Mouse (Mus musculus): ENCODE results near the gene Tenm4. TPM values are rescaled to one million over a fixed set of nuclear protein-coding genes. Genes with fewer than 3 reads are reported as not detected.
A peak's percentile ranks its signal among the peaks of the same experiment; 100 is the strongest.

Tenm4 gene
- polyA plus RNA-seq, 1 experiment from 2014 or later: 22.1 TPM

DNA sequence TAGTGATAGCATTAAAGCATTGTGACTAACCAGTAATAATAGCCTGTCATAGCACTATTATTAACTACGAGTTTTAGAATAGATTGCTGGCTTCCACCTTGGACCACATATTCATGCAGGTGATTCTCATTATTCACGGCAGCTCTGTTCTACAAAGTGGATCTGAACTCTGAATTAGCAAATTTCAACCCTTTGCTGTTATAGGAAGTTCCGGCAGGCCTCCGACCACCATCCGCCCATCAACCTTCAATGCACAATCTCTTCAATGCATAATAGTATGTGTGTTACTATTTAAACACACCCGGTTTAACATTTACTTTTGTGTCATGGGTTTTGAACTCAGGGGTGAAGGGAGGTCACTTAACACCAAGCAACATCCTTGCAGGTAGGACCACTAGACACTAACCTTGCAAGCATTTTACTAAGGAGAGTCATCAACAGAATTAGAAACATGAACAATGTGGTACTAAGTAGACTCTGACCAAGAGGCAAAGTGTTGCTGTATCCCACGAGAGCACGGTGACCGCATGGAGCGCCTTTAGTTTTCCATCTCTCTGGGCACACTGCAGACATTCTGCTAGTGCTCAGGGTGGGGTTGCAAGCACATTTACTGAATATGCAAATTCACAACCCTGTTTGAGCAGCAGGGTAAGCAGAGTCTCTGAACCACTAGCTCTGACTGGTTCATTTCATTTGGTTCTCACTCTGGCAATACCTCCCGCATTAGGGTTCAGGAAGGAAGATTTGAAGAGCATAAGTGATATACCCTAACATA lies 213.9 kb downstream of the Tenm4 start:
- Histone ChIP-seq H3K4me3 (no peak overlapping the region), H3K9me3 (no peaks in the 10 kb centered on the region), H3K36me3 (no peaks in the 10 kb centered on the region), H3K27me3 (ENCODE audit: insufficient read depth, poor library complexity, severe bottlenecking) (no peaks in the 10 kb centered on the region), H3K4me1 (replicated peaks) (peaks cover 23% of the 10 kb centered on the region), H3K27ac (peak overlapping the region; percentile 85)
- DNase-seq (ENCODE audit: low spot score): no peak
- WGBS: 84% methylated on average over 11 of the region's 11 CpGs

DNA sequence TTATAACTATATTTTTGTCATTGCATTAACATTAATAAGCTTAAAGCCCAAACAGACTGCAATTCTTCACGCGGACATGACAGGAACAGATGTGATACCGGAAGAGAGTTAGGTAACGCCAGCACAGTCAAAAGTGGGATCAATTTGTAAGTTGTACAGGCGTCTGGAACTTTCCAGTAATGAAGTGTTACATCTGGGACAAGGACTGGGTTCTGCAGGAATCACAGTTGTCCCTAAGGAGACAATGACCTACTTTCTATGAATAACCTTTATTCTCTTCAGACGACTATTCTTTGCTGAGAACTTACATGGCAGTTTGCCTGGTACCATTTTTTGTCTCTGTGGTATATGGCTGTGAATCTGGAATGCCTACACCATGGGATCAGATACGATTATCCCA lies 214.8 kb downstream of the Tenm4 start:
- Histone ChIP-seq H3K27ac (no peak overlapping the region), H3K27me3 (ENCODE audit: insufficient read depth, poor library complexity, severe bottlenecking) (no peaks in the 10 kb centered on the region), H3K9me3 (no peaks in the 10 kb centered on the region), H3K4me1 (replicated peaks) (peaks cover 30% of the 10 kb centered on the region), H3K36me3 (no peaks in the 10 kb centered on the region), H3K4me3 (no peak overlapping the region)
- no peak for DNase-seq (ENCODE audit: low spot score)
- WGBS: 91% methylated on average over 7 of the region's 7 CpGs

DNA sequence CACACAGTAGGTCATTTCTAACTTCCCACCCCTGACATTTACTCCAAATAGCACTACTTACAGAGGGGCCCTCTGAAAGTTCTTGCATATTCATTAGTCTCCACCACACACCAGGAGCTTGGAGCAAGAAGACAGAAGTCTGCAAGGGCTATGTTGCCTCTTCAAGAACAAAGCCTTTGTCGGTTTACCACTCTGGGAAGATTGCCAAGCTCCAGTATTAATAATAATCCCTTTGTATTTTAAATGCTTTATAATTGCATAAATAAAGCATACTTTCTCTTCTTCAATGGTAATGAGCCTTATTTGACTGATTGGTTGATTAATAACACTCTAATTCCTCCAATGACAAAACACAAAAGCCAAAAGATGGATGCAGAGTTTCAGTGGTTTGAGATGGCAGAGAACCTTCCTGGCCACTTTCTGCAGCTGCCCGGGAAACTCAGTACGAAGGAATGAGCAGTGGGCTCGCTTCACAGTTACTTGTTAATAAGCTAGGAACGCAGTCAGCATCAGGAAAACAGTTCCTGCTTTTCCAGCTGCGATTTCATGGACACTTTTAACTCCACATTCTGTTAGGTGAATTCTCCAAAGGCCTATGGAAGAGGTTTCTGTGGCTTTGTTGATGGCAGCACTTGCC lies 219.1 kb downstream of the Tenm4 start:
- DNase-seq (ENCODE audit: low spot score): no peak
- peaks cover 33% of the 10 kb centered on the region for H3K4me1 ChIP-seq (replicated peaks)
- no peaks in the 10 kb centered on the region for H3K9me3 ChIP-seq
- no peaks in the 10 kb centered on the region for H3K27me3 ChIP-seq (ENCODE audit: insufficient read depth, poor library complexity, severe bottlenecking)
- 83% methylated on average over 6 of the region's 6 CpGs for WGBS
- no peaks in the 10 kb centered on the region for H3K36me3 ChIP-seq
- H3K27ac ChIP-seq: no peak overlapping the region
- no peak overlapping the region for H3K4me3 ChIP-seq

DNA sequence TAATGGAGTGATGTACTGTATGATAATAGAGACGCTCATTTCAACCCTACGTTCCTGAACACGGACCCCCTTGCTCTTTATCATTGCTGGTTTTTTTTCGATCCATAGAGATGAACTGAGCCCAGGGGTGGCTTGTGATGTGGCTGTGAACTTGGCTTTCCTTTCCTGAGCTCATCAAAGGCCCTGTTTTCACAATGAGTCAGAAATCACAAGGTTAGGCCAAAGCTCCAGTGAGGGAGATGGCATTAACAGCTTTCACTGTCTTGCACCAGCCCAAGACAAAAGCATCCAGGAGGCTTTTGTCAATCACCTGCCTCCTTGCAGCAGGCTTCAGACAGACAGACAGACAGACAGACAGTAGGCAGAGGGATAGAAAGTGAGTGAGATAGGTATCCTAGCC lies 219.8 kb downstream of the Tenm4 start:
- Histone ChIP-seq H3K9me3 (no peaks in the 10 kb centered on the region), H3K27me3 (ENCODE audit: insufficient read depth, poor library complexity, severe bottlenecking) (no peaks in the 10 kb centered on the region), H3K27ac (0 out of 2 replicates have a peak overlapping the region, but pooled peaks have one; percentile 14), H3K4me1 (replicated peaks) (peaks cover 32% of the 10 kb centered on the region), H3K4me3 (no peak overlapping the region), H3K36me3 (no peaks in the 10 kb centered on the region)
- no peak for DNase-seq (ENCODE audit: low spot score)
- 92% methylated on average over 4 of the region's 4 CpGs for WGBS

DNA sequence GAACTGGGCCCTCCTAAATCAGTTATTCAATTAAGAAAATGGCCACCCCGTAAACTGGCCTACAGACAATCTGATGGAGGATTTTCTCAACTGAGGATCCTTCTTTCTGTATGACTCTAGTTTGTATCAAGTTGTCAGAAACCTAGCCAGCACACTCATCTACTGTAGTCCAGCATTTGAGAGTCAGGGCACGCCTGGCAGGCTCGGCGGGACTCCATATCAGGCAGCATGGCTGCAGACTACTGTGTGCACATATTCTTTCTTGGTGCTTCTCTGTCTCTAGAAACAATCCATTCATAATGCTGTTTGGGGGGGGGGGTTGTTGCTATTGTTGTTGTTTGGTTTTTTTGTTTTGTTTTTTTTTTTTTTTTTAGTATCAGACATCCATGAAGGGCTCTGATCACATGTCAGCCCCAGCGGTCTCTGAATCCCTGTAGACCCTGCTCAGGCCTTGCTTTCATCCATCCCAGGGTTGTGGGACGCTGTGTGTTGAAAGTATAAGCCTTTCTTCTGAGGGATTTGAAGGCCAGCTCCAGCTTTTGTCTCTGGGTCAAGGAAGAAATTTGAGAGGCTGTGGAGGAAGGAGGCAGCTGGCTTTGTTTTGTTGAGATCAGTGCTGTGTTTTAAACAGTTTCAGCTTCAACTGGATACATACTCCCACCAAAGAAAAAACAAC lies 220.9 kb downstream of the Tenm4 start:
- no peak overlapping the region for H3K4me3 ChIP-seq
- no peaks in the 10 kb centered on the region for H3K9me3 ChIP-seq
- peak overlapping the region; percentile 66 for H3K27ac ChIP-seq
- peaks cover 32% of the 10 kb centered on the region for H3K4me1 ChIP-seq (replicated peaks)
- no peaks in the 10 kb centered on the region for H3K27me3 ChIP-seq (ENCODE audit: insufficient read depth, poor library complexity, severe bottlenecking)
- no peak for DNase-seq (ENCODE audit: low spot score)
- H3K36me3 ChIP-seq: no peaks in the 10 kb centered on the region
- WGBS: 61% methylated on average over 6 of the region's 6 CpGs

DNA sequence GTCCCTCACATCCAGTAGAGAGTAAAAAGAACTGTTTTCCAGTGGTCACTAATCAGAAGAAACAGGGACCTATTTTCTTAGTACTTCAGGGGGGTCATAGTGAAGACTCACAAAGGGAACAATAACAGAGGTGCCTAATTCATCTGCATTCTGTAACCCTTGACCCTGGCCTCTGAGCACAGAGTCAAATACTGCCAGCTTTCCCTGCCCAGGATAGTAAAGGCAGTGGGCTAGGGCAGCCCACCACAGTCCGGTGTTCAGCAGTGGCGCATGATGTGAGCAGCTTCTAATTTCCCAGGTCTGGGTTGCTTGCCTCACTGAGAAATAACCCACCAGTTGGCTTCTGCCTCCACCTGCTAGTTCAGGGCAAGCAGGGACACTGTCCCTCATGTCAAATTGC lies 221.6 kb downstream of the Tenm4 start:
- H3K27me3 ChIP-seq (ENCODE audit: insufficient read depth, poor library complexity, severe bottlenecking): no peaks in the 10 kb centered on the region
- no peak for DNase-seq (ENCODE audit: low spot score)
- H3K4me1 ChIP-seq (replicated peaks): peaks cover 34% of the 10 kb centered on the region
- peak overlapping the region; percentile 66 for H3K27ac ChIP-seq
- no peaks in the 10 kb centered on the region for H3K9me3 ChIP-seq
- H3K36me3 ChIP-seq: no peaks in the 10 kb centered on the region
- WGBS: 52% methylated on average over 2 of the region's 2 CpGs
- no peak overlapping the region for H3K4me3 ChIP-seq

DNA sequence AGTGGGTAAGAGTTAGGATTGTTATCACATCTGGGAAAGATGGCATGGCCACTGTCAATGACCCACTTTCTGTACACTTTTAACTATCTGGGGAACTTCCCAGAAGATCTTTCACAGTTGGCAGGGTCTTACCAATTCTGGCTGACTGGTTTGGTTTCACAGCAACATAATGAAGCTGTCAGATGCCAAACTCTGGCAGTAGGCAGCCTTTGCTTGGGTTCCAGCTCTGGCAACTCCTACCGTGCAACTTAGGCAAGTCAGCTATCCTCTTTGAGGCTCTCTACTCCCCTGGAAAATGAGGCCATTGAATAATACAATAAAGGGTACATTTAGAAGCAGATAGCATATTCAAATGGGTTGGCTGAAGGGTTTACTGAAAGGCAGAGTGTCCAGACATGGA lies 226.9 kb downstream of the Tenm4 start:
- H3K27ac ChIP-seq: no peak overlapping the region
- peaks cover 24% of the 10 kb centered on the region for H3K4me1 ChIP-seq (replicated peaks)
- no peaks in the 10 kb centered on the region for H3K9me3 ChIP-seq
- no peak overlapping the region for H3K4me3 ChIP-seq
- no peaks in the 10 kb centered on the region for H3K36me3 ChIP-seq
- H3K27me3 ChIP-seq (ENCODE audit: insufficient read depth, poor library complexity, severe bottlenecking): no peaks in the 10 kb centered on the region
- DNase-seq (ENCODE audit: low spot score): no peak
- WGBS: 57% methylated on average over 1 of the region's 1 CpGs

DNA sequence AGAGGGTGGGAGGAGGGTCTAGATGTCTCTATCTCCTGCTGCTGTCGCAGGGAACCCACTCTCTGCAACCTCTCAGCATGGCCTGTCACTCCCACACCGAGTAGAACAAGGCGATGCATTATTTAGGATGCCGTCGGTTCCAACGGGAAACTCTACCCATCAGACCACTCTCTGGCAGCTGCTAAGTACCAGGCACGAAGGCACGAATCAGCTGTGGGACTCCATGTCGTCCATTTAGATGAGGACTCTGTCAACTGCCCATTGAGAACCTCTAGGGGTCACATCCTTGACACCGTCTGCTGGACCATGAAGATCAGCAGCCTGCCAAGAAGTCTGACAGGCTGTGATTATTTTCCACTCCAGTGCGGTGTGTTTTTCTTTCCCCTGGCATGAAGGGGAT lies 229.4 kb downstream of the Tenm4 start:
- Histone ChIP-seq H3K9me3 (no peaks in the 10 kb centered on the region), H3K27ac (no peak overlapping the region), H3K4me3 (no peak overlapping the region), H3K27me3 (ENCODE audit: insufficient read depth, poor library complexity, severe bottlenecking) (no peaks in the 10 kb centered on the region), H3K36me3 (no peaks in the 10 kb centered on the region), H3K4me1 (replicated peaks) (peaks cover 21% of the 10 kb centered on the region)
- WGBS: 28% methylated on average over 11 of the region's 11 CpGs
- DNase-seq (ENCODE audit: low spot score): peak; percentile 42

DNA sequence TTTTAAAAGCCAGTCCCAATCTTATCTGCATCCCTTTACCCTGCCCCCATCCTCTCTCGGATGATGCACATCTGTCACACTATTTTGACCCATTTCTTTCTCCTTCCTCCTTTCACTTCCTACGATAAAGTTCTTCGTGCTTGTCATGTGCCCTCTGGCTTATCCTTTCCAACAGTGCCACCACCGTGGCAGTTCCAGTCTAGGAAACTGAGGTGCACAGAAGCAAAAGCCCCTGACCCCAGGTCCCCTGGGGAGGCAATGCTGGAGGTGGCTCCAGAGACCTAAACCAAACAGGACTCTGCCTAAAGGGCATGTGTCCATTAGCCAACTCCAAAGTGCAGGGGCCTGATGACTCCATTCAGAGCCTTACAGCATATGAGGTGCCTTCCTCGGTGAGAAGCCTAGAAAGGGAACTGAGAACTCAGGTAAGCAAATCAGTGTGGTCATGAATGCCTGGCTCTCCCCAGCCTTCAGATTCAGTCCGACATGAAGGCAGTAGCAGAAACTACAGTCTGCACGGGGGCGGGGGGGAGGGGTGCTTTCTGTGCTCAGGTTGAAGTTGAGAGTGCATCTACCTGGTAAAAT lies 235.7 kb downstream of the Tenm4 start:
- no peak overlapping the region for H3K4me3 ChIP-seq
- H3K9me3 ChIP-seq: no peaks in the 10 kb centered on the region
- WGBS: 72% methylated on average over 8 of the region's 8 CpGs

DNA sequence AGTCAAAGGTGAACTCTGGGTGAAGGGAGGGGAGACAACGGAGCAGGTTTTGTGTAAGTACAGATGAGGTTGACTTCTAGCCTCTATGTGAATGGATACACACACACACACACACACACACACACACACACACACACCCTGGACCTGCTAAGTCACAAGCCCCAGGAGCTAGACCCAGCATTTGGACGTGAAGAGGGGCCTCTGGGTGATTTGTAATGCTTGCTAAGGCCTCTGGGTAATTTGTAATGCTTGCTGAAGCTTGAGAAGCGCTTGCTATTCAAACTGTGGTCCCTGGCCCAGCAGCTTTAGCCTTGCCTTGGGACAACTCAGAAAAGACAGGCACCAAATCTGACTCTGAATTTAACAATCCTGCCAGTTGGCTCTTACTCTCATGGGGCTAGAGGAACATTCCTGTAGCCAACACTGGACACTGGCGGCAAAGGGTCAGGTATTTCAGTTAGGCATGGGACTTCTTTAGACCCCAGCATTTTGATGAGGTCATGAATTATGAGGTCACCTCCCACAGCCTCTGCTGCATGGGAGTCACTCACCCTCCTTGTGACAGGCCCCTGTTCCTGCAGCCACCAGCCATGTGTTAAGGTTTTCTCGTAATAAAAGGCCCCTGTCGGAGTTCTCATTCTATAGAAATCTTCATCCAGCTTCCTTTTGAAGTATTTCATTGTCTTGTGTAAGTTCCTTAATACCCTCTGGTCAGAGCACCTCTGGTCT lies 237.3 kb downstream of the Tenm4 start:
- peaks cover 42% of the 10 kb centered on the region for H3K4me1 ChIP-seq (replicated peaks)
- no peaks in the 10 kb centered on the region for H3K27me3 ChIP-seq (ENCODE audit: insufficient read depth, poor library complexity, severe bottlenecking)
- WGBS: 41% methylated on average over 6 of the region's 6 CpGs
- peak overlapping the region; percentile 18; the same call in 1 of the 2 replicates for H3K27ac ChIP-seq
- H3K36me3 ChIP-seq: no peaks in the 10 kb centered on the region
- H3K9me3 ChIP-seq: no peaks in the 10 kb centered on the region
- H3K4me3 ChIP-seq: no peak overlapping the region
- no peak for DNase-seq (ENCODE audit: low spot score)

More for the DNA sequence above, 235.7 kb downstream of the Tenm4 start:
- Histone ChIP-seq H3K36me3 (no peaks in the 10 kb centered on the region), H3K27ac (peak overlapping the region; percentile 40; the same call in 1 of the 2 replicates), H3K4me1 (replicated peaks) (peaks cover 42% of the 10 kb centered on the region), H3K27me3 (ENCODE audit: insufficient read depth, poor library complexity, severe bottlenecking) (no peaks in the 10 kb centered on the region)
- DNase-seq (ENCODE audit: low spot score): no peak

DNA sequence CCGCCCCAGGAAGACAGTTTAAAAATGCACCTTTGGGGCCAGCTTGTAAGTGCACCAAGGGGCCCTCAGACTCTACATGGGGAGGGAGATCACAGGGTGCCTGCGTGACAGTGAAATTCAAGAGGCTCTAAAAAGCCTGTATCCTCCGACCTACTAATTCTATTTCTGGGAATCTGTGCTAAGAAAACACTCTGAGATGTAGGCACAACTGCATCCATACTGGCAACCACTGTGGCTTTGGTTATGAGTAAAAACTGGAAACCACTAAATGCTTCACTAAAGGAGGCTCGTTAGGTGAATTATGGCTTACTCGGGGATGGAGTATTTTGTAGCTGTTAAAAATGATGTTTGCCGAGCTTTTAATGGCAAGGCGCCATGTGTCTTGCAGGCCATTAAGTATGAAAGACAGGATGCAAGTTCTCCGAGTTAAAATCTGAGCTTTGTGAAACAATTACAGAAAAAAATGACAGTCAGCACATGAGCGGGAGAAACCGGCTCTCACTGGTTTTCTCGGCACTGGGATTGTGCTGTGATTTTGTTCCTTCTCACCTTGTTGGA lies 238.4 kb downstream of the Tenm4 start:
- no peaks in the 10 kb centered on the region for H3K27me3 ChIP-seq (ENCODE audit: insufficient read depth, poor library complexity, severe bottlenecking)
- 74% methylated on average over 11 of the region's 11 CpGs for WGBS
- H3K9me3 ChIP-seq: no peaks in the 10 kb centered on the region
- no peak overlapping the region for H3K4me3 ChIP-seq
- peaks cover 51% of the 10 kb centered on the region for H3K4me1 ChIP-seq (replicated peaks)
- no peak for DNase-seq (ENCODE audit: low spot score)
- no peaks in the 10 kb centered on the region for H3K36me3 ChIP-seq
- peak overlapping the region; percentile 35; the same call in 1 of the 2 replicates for H3K27ac ChIP-seq

DNA sequence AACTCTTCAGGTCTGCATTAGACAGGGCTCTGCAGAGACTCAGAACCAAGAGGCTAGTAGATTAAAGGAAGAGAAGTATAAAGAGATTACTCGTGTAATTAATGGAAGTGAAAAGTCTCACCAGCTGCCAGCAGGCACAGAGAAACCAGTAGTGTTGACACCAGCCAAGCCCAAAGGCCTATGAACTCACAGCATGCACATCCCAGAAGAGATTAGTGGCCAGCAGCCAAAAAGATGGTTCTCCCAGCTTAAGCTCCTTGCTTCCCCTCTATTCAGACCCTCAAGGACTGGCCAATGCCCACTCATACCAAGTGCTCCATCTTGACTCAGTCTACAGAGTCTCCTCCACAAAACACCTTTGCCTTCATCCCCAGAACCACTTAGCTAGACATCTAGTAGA lies 242.8 kb downstream of the Tenm4 start:
- Histone ChIP-seq H3K27ac (no peak overlapping the region), H3K4me1 (replicated peaks) (peaks cover 25% of the 10 kb centered on the region), H3K36me3 (no peaks in the 10 kb centered on the region), H3K4me3 (no peak overlapping the region), H3K27me3 (ENCODE audit: insufficient read depth, poor library complexity, severe bottlenecking) (no peaks in the 10 kb centered on the region), H3K9me3 (no peaks in the 10 kb centered on the region)
- WGBS: 84% methylated on average over 1 of the region's 1 CpGs
- no peak for DNase-seq (ENCODE audit: low spot score)
